Comparison of ENCODE assay signal across 8 mouse cellular contexts in genomic region chr17:34592581-34593549, GRCm38 (mm10). TPM values are rescaled to one million over a fixed set of nuclear protein-coding genes. Genes with fewer than 3 reads are reported as not detected.
DNase-seq lines count a peak whose midpoint lies in the region; ATAC-seq and TF ChIP-seq lines count a peak whose summit lies in the region.

No protein-coding gene starts in this region.

- 0 out of 2 replicates have a peak, but pooled peaks have one; percentile 7 for ATAC-seq in erythroid progenitor cell, adult 5-6 weeks (replicated peaks; ENCODE audit: low FRiP score, poor library complexity, severe bottlenecking)
- ATAC-seq in intestine, embryonic 16.5 days, result peak; percentile 10

- peak overlapping the region; percentile 92 for H3K4me2 ChIP-seq in intestine, embryonic 16.5 days (ENCODE audit: low read depth, low read length)

- H3K27ac ChIP-seq in liver, adult 2 months (replicated peaks; ENCODE audit: insufficient read depth, low read depth, low read length), result no peak overlapping the region; the same call in 1 of the 2 replicates
- peak overlapping the region; percentile 99 for H3K27ac ChIP-seq in intestine, embryonic 16.5 days (ENCODE audit: low read length)

- TF ChIP-seq POLR2A in liver, adult 2 months (IDR thresholded peaks at IDR 0.05; ENCODE audit: extremely low read depth, insufficient read depth, low read length), result no peak

- no peaks in the 10 kb centered on the region for H3K79me2 ChIP-seq in liver, adult 2 months (ENCODE audit: control insufficient read depth, insufficient read depth, low read length)

- no peak for DNase-seq in liver, adult 2 months (ENCODE audit: extremely low read depth, low read depth, low spot score)
- DNase-seq in liver, result no peak
- DNase-seq in adrenal gland, postnatal 14 days, result peak; percentile 67
- peak; percentile 42 for DNase-seq in lung, postnatal 14 days
- DNase-seq in testis, postnatal 14 days (ENCODE audit: low spot score), result peak; percentile 65
- DNase-seq in layer of hippocampus, adult 11-12 months (ENCODE audit: low spot score), result no peak

- no peaks in the 10 kb centered on the region for H3K27me3 ChIP-seq in liver, adult 2 months (ENCODE audit: control insufficient read depth, insufficient read depth, low read length)
- no peaks in the 10 kb centered on the region for H3K27me3 ChIP-seq in intestine, embryonic 16.5 days (replicated peaks; ENCODE audit: control insufficient read depth, insufficient read depth, low read length)

- H3K9ac ChIP-seq in liver, adult 2 months (ENCODE audit: low read depth, low read length), result peak overlapping the region; percentile 92
- H3K9ac ChIP-seq in intestine, embryonic 16.5 days (ENCODE audit: low read depth, low read length), result peak overlapping the region; percentile 99

- WGBS in liver, adult 2 months, result 12% methylated on average over 31 of the region's 32 CpGs
- WGBS in intestine, embryonic 16.5 days, result 1% methylated on average over 32 of the region's 32 CpGs

- peak overlapping the region; percentile 77 for H3K4me3 ChIP-seq in liver, adult 2 months (ENCODE audit: insufficient read depth, low read depth, low read length)
- H3K4me3 ChIP-seq in intestine, embryonic 16.5 days (ENCODE audit: low read length), result peak overlapping the region; percentile 90

- H3K4me1 ChIP-seq in liver, adult 2 months (ENCODE audit: control insufficient read depth, insufficient read depth, low read length), result peaks cover 10% of the 10 kb centered on the region
- H3K4me1 ChIP-seq in intestine, embryonic 16.5 days (ENCODE audit: control insufficient read depth, insufficient read depth, low read length), result peaks cover 57% of the 10 kb centered on the region

- no peaks in the 10 kb centered on the region for H3K9me3 ChIP-seq in intestine, embryonic 16.5 days (ENCODE audit: control insufficient read depth, low read length)

- no peak for TF ChIP-seq CTCF in liver, adult 2 months (IDR thresholded peaks at IDR 0.05; ENCODE audit: low read depth, low read length)

- peaks cover 2% of the 10 kb centered on the region; the same call in 1 of the 2 replicates for H3K36me3 ChIP-seq in liver, adult 2 months (ENCODE audit: control insufficient read depth, insufficient read depth, low read length)
- peaks cover 12% of the 10 kb centered on the region for H3K36me3 ChIP-seq in intestine, embryonic 16.5 days (ENCODE audit: control insufficient read depth, insufficient read depth, low read length)

RNA-seq across cellular contexts. Expression of gene Pbx2, which starts 1.8 kb away (rescaled TPM):
- total RNA-seq in liver, adult 2 months (2014; rRNA removed), result 10.9 and 17.1 TPM in 2 replicates
- 19.5 and 21.1 TPM in 2 replicates for polyA plus RNA-seq in liver, adult 2 months (2012; rRNA removed)
- total RNA-seq in adrenal gland, postnatal 14 days (2021), result 37.2 and 42.2 TPM in 2 replicates
- 8.3 and 9.2 TPM in 2 replicates for total RNA-seq in erythroid progenitor cell, adult 5-6 weeks (2015; ENCODE audit: low replicate concordance)
- 8.7 and 19.7 TPM in 2 replicates for total RNA-seq in erythroid progenitor cell, adult 5-6 weeks (2017; ENCODE audit: low replicate concordance)
- polyA plus RNA-seq in intestine, embryonic 16.5 days (2015; fragmentation: Nextera tagmentation; extraction: Ambion mirVana), result 5.6 and 6.9 TPM in 2 replicates

RNA-seq across cellular contexts. Expression of gene Gpsm3, which starts 3.3 kb away (rescaled TPM):
- total RNA-seq in liver, adult 2 months (2014; rRNA removed), result 0.65 and 0.94 TPM in 2 replicates
- polyA plus RNA-seq in liver, adult 2 months (2012; rRNA removed), result 2.5 and 3.4 TPM in 2 replicates
- total RNA-seq in adrenal gland, postnatal 14 days (2021), result 6.3 and 16.3 TPM in 2 replicates
- total RNA-seq in erythroid progenitor cell, adult 5-6 weeks (2015; ENCODE audit: low replicate concordance), result 21.8 and 24.1 TPM in 2 replicates
- 4.9 and 22.2 TPM in 2 replicates for total RNA-seq in erythroid progenitor cell, adult 5-6 weeks (2017; ENCODE audit: low replicate concordance)
- 12.0 and 12.5 TPM in 2 replicates for polyA plus RNA-seq in intestine, embryonic 16.5 days (2015; fragmentation: Nextera tagmentation; extraction: Ambion mirVana)

RNA-seq across cellular contexts. Expression of gene Ager, which starts 4.8 kb away (rescaled TPM):
- 0.07 and 0.09 TPM in 2 replicates for total RNA-seq in liver, adult 2 months (2014; rRNA removed)
- 0.21 and 0.29 TPM in 2 replicates for polyA plus RNA-seq in liver, adult 2 months (2012; rRNA removed)
- total RNA-seq in adrenal gland, postnatal 14 days (2021), result 1.7 and 2.4 TPM in 2 replicates
- 0.84 and 1.1 TPM in 2 replicates for total RNA-seq in erythroid progenitor cell, adult 5-6 weeks (2015; ENCODE audit: low replicate concordance)
- total RNA-seq in erythroid progenitor cell, adult 5-6 weeks (2017; ENCODE audit: low replicate concordance), result 1.7 TPM in 1 of 2 replicates, not detected in the other
- 2.3 and 2.4 TPM in 2 replicates for polyA plus RNA-seq in intestine, embryonic 16.5 days (2015; fragmentation: Nextera tagmentation; extraction: Ambion mirVana)

RNA-seq across cellular contexts. Expression of gene Rnf5, which starts 10.6 kb away (rescaled TPM):
- total RNA-seq in liver, adult 2 months (2014; rRNA removed), result 23.0 and 31.5 TPM in 2 replicates
- polyA plus RNA-seq in liver, adult 2 months (2012; rRNA removed), result 155 and 182 TPM in 2 replicates
- 72.5 and 76.9 TPM in 2 replicates for total RNA-seq in adrenal gland, postnatal 14 days (2021)
- 39.4 and 63.8 TPM in 2 replicates for total RNA-seq in erythroid progenitor cell, adult 5-6 weeks (2015; ENCODE audit: low replicate concordance)
- total RNA-seq in erythroid progenitor cell, adult 5-6 weeks (2017; ENCODE audit: low replicate concordance), result 16.6 and 24.9 TPM in 2 replicates
- 190 and 197 TPM in 2 replicates for polyA plus RNA-seq in intestine, embryonic 16.5 days (2015; fragmentation: Nextera tagmentation; extraction: Ambion mirVana)

RNA-seq across cellular contexts. Expression of gene Agpat1, which starts 11.2 kb away (rescaled TPM):
- 4.3 and 4.8 TPM in 2 replicates for total RNA-seq in liver, adult 2 months (2014; rRNA removed)
- polyA plus RNA-seq in liver, adult 2 months (2012; rRNA removed), result 31.8 and 40.5 TPM in 2 replicates
- 101 and 103 TPM in 2 replicates for total RNA-seq in adrenal gland, postnatal 14 days (2021)
- total RNA-seq in erythroid progenitor cell, adult 5-6 weeks (2015; ENCODE audit: low replicate concordance), result 12.6 and 17.3 TPM in 2 replicates
- 8.0 and 10.3 TPM in 2 replicates for total RNA-seq in erythroid progenitor cell, adult 5-6 weeks (2017; ENCODE audit: low replicate concordance)
- 61.8 and 67.9 TPM in 2 replicates for polyA plus RNA-seq in intestine, embryonic 16.5 days (2015; fragmentation: Nextera tagmentation; extraction: Ambion mirVana)

Comparison
In these comparisons a context has a peak if more than half of its experiments do, and no peak if none do; other contexts are left out.
1. DNase-seq: peak in adrenal gland, postnatal 14 days (single experiment), lung, postnatal 14 days (single experiment) and testis, postnatal 14 days (single experiment); none in liver, adult 2 months (single experiment), liver (single experiment) and layer of hippocampus, adult 11-12 months (single experiment).